Mouse (Mus musculus) heart, embryonic 12.5 days (tissue): ENCODE results near the gene Pi4ka. TPM values are rescaled to one million over a fixed set of nuclear protein-coding genes. Genes with fewer than 3 reads are reported as not detected.

Experiments used
- ATAC-seq: fragments of 200-750 bp; cut with Nextera tagmentation; 2 replicates; pipeline ENCODE4 v1.8.0; 2017; ENCODE audit warnings: moderate TSS enrichment, moderate library complexity; ENCODE audit not compliant: insufficient number of reproducible peaks, low FRiP score
- H3K27ac ChIP-seq: fragments of 300-500 bp; sonication (generic); 2 replicates; pipeline ENCODE4 v1.5.1; 2016; ENCODE audit warnings: mild to moderate bottlenecking, moderate library complexity; ENCODE audit not compliant: poor library complexity, severe bottlenecking
- H3K27me3 ChIP-seq: fragments of 300-500 bp; sonication (generic); replicated peaks from 2 replicates; pipeline ENCODE4 v1.6.1; 2016; ENCODE audit warnings: mild to moderate bottlenecking, moderate library complexity
- H3K36me3 ChIP-seq: fragments of 300-500 bp; sonication (generic); 2 replicates; pipeline ENCODE4 v1.6.1; 2016; ENCODE audit warnings: mild to moderate bottlenecking, moderate library complexity
- H3K4me1 ChIP-seq: fragments of 300-500 bp; sonication (generic); replicated peaks from 2 replicates; pipeline ENCODE4 v1.6.1; 2016; ENCODE audit warnings: mild to moderate bottlenecking
- H3K4me2 ChIP-seq: fragments of 300-500 bp; sonication (generic); 2 replicates; pipeline ENCODE4 v1.6.1; 2016; ENCODE audit warnings: mild to moderate bottlenecking, moderate library complexity
- H3K4me3 ChIP-seq: fragments of 300-500 bp; sonication (generic); 2 replicates; pipeline ENCODE4 v1.5.1; 2016; ENCODE audit warnings: mild to moderate bottlenecking
- H3K9ac ChIP-seq: fragments of 300-500 bp; sonication (generic); 2 replicates; pipeline ENCODE4 v1.6.1; 2016; ENCODE audit warnings: mild to moderate bottlenecking, moderate library complexity
- H3K9me3 ChIP-seq: fragments of 300-500 bp; sonication (generic); replicated peaks from 2 replicates; pipeline ENCODE4 v1.6.1; 2016; ENCODE audit warnings: mild to moderate bottlenecking, moderate library complexity
- WGBS: fragments of 180-500 bp; shearing (Covaris S2); methylation state at CpG from one replicate; pipeline ENCODE4 v1.1.7; 2016; 5-methylcytosine and 5-hydroxymethylcytosine counted together
- polyA plus RNA-seq: library from polyadenylated mRNA; unstranded; fragments of >200 nt; fragmentation: Nextera tagmentation; extraction: Ambion mirVana; gene quantifications from 2 replicates; pipeline ENCODE4 v1.2.1, GENCODE M21; 2016

The Pi4ka gene
- polyA plus RNA-seq, 1 experiment from 2014 or later, result 45.4 TPM

GRCm38 (mm10) chr16:17336089-17336488 lies 70.0 kb downstream of the Pi4ka start:
- Histone ChIP-seq H3K4me2 (no peak overlapping the region), H3K27me3 (no peaks in the 10 kb centered on the region), H3K4me3 (no peak overlapping the region), H3K36me3 (peaks cover 27% of the 10 kb centered on the region), H3K27ac (no peak overlapping the region), H3K9ac (no peak overlapping the region), H3K4me1 (peaks cover 4% of the 10 kb centered on the region; the same call in 1 of the 2 replicates), H3K9me3 (no peaks in the 10 kb centered on the region)
- ATAC-seq, result no peak
- WGBS, result 54% methylated on average over 1 of the region's 1 CpGs

GRCm38 (mm10) chr16:17334574-17334973 lies 71.5 kb downstream of the Pi4ka start:
- no peak overlapping the region for H3K4me2 ChIP-seq
- no peak for ATAC-seq

GRCm38 (mm10) chr16:17331855-17332254 lies 74.3 kb downstream of the Pi4ka start:
- no peak for ATAC-seq
- H3K4me3 ChIP-seq, result no peak overlapping the region
- no peaks in the 10 kb centered on the region for H3K9me3 ChIP-seq
- H3K36me3 ChIP-seq, result peaks cover 12% of the 10 kb centered on the region; the same call in 1 of the 2 replicates
- H3K4me2 ChIP-seq, result no peak overlapping the region
- H3K27ac ChIP-seq, result no peak overlapping the region
- WGBS, result 84% methylated on average over 5 of the region's 5 CpGs
- no peaks in the 10 kb centered on the region for H3K27me3 ChIP-seq
- peaks cover 4% of the 10 kb centered on the region; the same call in 1 of the 2 replicates for H3K4me1 ChIP-seq
- H3K9ac ChIP-seq, result no peak overlapping the region

More at GRCm38 (mm10) chr16:17334574-17334973, 71.5 kb downstream of the Pi4ka start:
- Histone ChIP-seq H3K9me3 (no peaks in the 10 kb centered on the region), H3K36me3 (peaks cover 22% of the 10 kb centered on the region), H3K27me3 (no peaks in the 10 kb centered on the region), H3K4me1 (peaks cover 4% of the 10 kb centered on the region; the same call in 1 of the 2 replicates), H3K4me3 (no peak overlapping the region), H3K9ac (no peak overlapping the region), H3K27ac (no peak overlapping the region)

DNA sequence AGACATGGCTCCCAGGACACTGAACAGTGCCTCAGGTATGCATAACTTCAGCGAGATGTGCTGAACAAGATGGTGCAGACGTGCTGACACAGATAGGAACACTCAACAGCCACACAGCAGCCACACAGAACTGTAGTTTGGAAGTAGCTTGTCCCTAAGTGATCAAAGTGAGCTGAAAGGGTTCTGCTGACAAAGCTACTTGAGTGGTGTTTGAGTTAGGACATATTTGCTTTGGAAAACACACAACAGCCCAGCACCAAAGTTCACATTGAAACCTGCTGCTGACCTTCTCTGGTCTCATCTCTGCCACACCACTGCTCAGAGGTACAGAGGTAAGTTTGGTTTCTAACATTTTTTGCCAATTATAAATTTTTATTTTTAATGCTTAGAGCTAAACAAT lies 75.0 kb downstream of the Pi4ka start, which contains the start of gene Serpind1:
Serpind1 (plus strand) TSS at position 256 of the 400 bp plus-strand sequence.
- no peak within 1 kb of the TSS for H3K27ac ChIP-seq
- H3K9ac ChIP-seq, result no peak within 1 kb of the TSS
- peaks cover under 1% of the 10 kb centered on the region; the same call in 1 of the 2 replicates for H3K4me1 ChIP-seq
- WGBS, result 45% methylated on average over 2 of the region's 2 CpGs
- peaks cover 10% of the 10 kb centered on the region for H3K36me3 ChIP-seq
- no peaks in the 10 kb centered on the region for H3K9me3 ChIP-seq
- no peak within 1 kb of the TSS for H3K4me2 ChIP-seq
- H3K4me3 ChIP-seq, result no peak within 1 kb of the TSS
- no peak for ATAC-seq
- H3K27me3 ChIP-seq, result no peaks in the 10 kb centered on the region

- no peaks in the 10 kb centered on the region for H3K27me3 ChIP-seq
- peaks cover 16% of the 10 kb centered on the region for H3K36me3 ChIP-seq
- no peak overlapping the region for H3K4me2 ChIP-seq
- no peaks in the 10 kb centered on the region; the same call in 1 of the 2 replicates for H3K4me1 ChIP-seq
- no peak for ATAC-seq
- no peaks in the 10 kb centered on the region for H3K9me3 ChIP-seq
- H3K27ac ChIP-seq, result no peak overlapping the region
- no peak overlapping the region for H3K4me3 ChIP-seq
- 73% methylated on average over 1 of the region's 1 CpGs for WGBS
- H3K9ac ChIP-seq, result no peak overlapping the region
Observed at GRCm38 (mm10) chr16:17329848-17330570, 76.1 kb downstream of the Pi4ka start.

DNA sequence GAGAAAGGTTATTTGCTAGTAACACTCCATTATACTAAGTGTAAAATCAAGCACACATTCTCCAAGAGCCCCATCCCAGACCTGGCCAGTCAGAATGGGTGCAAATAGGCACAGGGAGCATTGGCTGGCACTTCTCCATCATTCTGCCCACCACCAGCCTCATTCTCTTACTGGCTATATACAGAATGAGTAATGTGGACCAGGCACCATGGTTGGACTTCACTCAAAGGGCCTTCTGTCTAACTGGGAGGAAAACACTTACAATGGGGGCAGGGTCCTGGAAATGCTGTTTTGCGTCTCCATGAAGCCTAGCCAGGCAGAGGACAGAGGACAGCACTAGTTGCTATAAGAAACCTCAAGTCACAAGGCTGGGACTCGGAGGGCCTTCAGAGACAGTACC lies 80.0 kb downstream of the Pi4ka start:
- WGBS, result 87% methylated on average over 2 of the region's 2 CpGs
- Histone ChIP-seq H3K36me3 (peaks cover 49% of the 10 kb centered on the region), H3K9ac (no peak overlapping the region), H3K9me3 (no peaks in the 10 kb centered on the region), H3K4me2 (no peak overlapping the region), H3K4me1 (no peaks in the 10 kb centered on the region; the same call in 1 of the 2 replicates), H3K27ac (no peak overlapping the region), H3K4me3 (no peak overlapping the region), H3K27me3 (no peaks in the 10 kb centered on the region)
- no peak for ATAC-seq

- peaks cover 54% of the 10 kb centered on the region for H3K36me3 ChIP-seq
- H3K4me2 ChIP-seq, result no peak overlapping the region
- no peaks in the 10 kb centered on the region for H3K9me3 ChIP-seq
- no peaks in the 10 kb centered on the region for H3K4me1 ChIP-seq
- ATAC-seq, result no peak
- H3K9ac ChIP-seq, result no peak overlapping the region
- no peak overlapping the region for H3K4me3 ChIP-seq
- WGBS, result 81% methylated on average over 5 of the region's 5 CpGs
- H3K27me3 ChIP-seq, result no peaks in the 10 kb centered on the region
- no peak overlapping the region for H3K27ac ChIP-seq
Observed at GRCm38 (mm10) chr16:17324745-17325144, 81.4 kb downstream of the Pi4ka start.

DNA sequence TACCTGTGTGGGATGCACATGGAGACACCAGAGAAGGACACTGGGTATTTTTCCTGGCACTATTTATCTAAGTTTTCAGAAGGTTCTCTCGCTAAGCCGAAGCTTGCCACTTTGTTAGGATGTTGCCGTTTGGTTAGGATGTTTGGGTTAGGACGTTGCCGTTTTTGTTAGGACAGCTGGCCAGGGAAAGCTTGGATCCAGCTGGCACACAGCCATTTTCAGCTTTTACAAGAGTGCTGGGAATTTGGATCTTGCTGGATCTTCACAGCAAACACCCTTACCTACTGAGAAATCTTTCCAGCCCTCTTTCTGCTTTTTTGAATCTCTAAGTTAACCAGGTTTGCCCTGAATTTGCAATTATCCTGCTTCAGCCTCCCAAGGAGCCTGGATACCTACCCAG lies 84.6 kb downstream of the Pi4ka start:
- peaks cover 71% of the 10 kb centered on the region for H3K36me3 ChIP-seq

DNA sequence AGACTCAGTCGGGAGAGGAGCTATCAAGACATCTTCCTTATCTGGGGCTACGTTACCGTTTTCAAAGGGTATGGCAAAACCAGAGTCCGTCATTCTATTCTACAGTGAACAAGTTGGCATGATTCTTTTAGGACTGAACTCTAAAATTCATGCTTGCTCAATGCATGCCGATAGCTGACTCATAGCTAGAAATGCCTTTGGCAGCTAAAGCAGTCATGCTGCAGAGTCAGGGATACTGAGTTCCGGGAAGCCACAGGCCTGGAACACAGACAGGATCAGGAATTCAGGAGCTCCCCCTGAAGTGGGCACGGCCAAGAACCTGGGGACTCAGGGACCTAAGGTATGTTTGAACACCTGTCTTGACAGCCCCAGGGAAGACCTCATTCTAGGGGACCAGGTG lies 89.6 kb downstream of the Pi4ka start:
- H3K36me3 ChIP-seq, result peaks cover 73% of the 10 kb centered on the region
- H3K4me3 ChIP-seq, result no peak overlapping the region
- 90% methylated on average over 7 of the region's 7 CpGs for WGBS
- no peak overlapping the region for H3K4me2 ChIP-seq
- no peak for ATAC-seq
- H3K9ac ChIP-seq, result no peak overlapping the region
- H3K4me1 ChIP-seq, result no peaks in the 10 kb centered on the region
- H3K27ac ChIP-seq, result no peak overlapping the region
- no peaks in the 10 kb centered on the region for H3K27me3 ChIP-seq
- no peaks in the 10 kb centered on the region for H3K9me3 ChIP-seq

More for the DNA sequence above, 84.6 kb downstream of the Pi4ka start:
- no peaks in the 10 kb centered on the region for H3K9me3 ChIP-seq
- ATAC-seq, result no peak
- H3K4me1 ChIP-seq, result no peaks in the 10 kb centered on the region
- WGBS, result 70% methylated on average over 5 of the region's 5 CpGs
- H3K4me2 ChIP-seq, result no peak overlapping the region
- H3K27me3 ChIP-seq, result no peaks in the 10 kb centered on the region
- H3K9ac ChIP-seq, result no peak overlapping the region
- no peak overlapping the region for H3K4me3 ChIP-seq
- H3K27ac ChIP-seq, result no peak overlapping the region

DNA sequence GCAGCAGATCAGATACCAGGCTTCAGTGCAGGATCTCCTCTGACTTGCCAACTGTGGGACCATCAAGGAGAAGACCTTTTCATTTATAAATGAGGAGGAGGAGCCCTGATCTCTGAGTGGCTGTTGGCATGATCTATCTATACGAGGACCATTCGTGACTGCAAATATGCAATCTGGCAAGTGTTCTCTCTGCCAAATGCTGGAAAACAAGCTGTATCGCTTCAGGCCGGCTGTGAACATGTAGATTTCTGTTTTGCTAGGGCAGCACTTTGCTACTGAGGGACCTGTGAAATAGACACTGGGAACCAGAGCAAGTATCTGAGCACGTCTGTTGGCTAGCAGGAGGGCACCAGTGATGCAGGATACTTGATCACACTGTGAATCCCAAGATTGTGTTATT lies 93.6 kb downstream of the Pi4ka start:
- no peak overlapping the region for H3K9ac ChIP-seq
- ATAC-seq, result no peak
- peaks cover 85% of the 10 kb centered on the region for H3K36me3 ChIP-seq
- WGBS, result 89% methylated on average over 5 of the region's 5 CpGs
- H3K4me3 ChIP-seq, result no peak overlapping the region
- no peaks in the 10 kb centered on the region for H3K27me3 ChIP-seq
- H3K4me2 ChIP-seq, result no peak overlapping the region
- H3K4me1 ChIP-seq, result no peaks in the 10 kb centered on the region
- H3K9me3 ChIP-seq, result no peaks in the 10 kb centered on the region
- no peak overlapping the region for H3K27ac ChIP-seq

GRCm38 (mm10) chr16:17309036-17309435 lies 97.1 kb downstream of the Pi4ka start:
- Histone ChIP-seq H3K27me3 (no peaks in the 10 kb centered on the region), H3K4me3 (no peak overlapping the region), H3K36me3 (peaks cover 76% of the 10 kb centered on the region), H3K27ac (no peak overlapping the region), H3K4me2 (no peak overlapping the region), H3K9me3 (no peaks in the 10 kb centered on the region), H3K9ac (no peak overlapping the region), H3K4me1 (no peaks in the 10 kb centered on the region)
- no peak for ATAC-seq
- WGBS, result 93% methylated on average over 10 of the region's 10 CpGs

GRCm38 (mm10) chr16:17307461-17307860 lies 98.7 kb downstream of the Pi4ka start:
- H3K9me3 ChIP-seq, result no peaks in the 10 kb centered on the region
- H3K27me3 ChIP-seq, result no peaks in the 10 kb centered on the region
- H3K4me3 ChIP-seq, result no peak overlapping the region
- ATAC-seq, result no peak
- no peaks in the 10 kb centered on the region for H3K4me1 ChIP-seq
- H3K27ac ChIP-seq, result no peak overlapping the region
- H3K9ac ChIP-seq, result no peak overlapping the region
- peaks cover 74% of the 10 kb centered on the region for H3K36me3 ChIP-seq
- 92% methylated on average over 5 of the region's 5 CpGs for WGBS
- no peak overlapping the region for H3K4me2 ChIP-seq
